Mouse (Mus musculus) CD8-positive naive resting alpha-beta T cell, adult 2 months (primary cell): ENCODE results near the gene Rhox9.
"Not testable (repeated sequence)": the region's sequence is repeated elsewhere in the genome, so short reads cannot be mapped to it uniquely, and the experiment has no call there.

Experiments used
- DNase-seq, 2 experiments: peaks; one replicate each; pipeline ENCODE4 v3.0.0; 2022; ENCODE audit warnings: low read depth in 2 of 2, low spot score in 2 of 2

Rhox9 gene

GRCm38 (mm10) chrX:37901670-37902069, at the start of gene Rhox9:
TSS of gene Rhox9 (minus strand) at chrX:37901770.
- not testable (repeated sequence) for DNase-seq

- DNase-seq: no peak
Observed at GRCm38 (mm10) chrX:37916311-37916710, 14.7 kb upstream of the Rhox9 start.

GRCm38 (mm10) chrX:37908581-37908980, 7.0 kb upstream of the Rhox9 start:
- DNase-seq: no peak

- no peak for DNase-seq
Observed at GRCm38 (mm10) chrX:37903727-37904126, 2.2 kb upstream of the Rhox9 start.

- not testable (repeated sequence) for DNase-seq
Observed at GRCm38 (mm10) chrX:37897132-37897531, 4.4 kb downstream of the Rhox9 start, which contains the start of gene Rhox7b. TSS of gene Rhox7b (minus strand) at chrX:37897232.

DNA sequence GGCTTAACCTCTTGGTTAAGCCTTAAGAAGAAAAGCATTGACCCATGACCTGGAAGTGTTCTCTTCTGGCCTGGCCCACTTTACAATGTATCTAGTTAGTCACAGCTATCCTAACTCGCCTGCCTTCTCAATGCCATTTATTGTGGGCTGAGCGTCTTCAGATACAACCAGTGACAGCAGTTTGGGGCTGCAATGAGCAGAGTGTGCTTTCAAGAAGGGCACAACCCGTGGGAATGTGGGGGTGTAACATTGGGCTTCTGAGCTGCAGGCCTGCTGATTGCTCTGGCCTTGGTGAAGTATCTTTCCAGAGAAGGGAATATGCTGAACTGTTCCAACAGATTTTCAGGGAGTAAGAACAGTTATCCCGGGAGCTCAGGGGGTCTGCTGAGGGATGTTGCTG, 22.7 kb downstream of the Rhox9 start, which contains the start of gene Rhox8:
Gene Rhox8 (minus strand): TSS at position 101 of the 400 bp plus-strand sequence.
- no peak for DNase-seq

DNA sequence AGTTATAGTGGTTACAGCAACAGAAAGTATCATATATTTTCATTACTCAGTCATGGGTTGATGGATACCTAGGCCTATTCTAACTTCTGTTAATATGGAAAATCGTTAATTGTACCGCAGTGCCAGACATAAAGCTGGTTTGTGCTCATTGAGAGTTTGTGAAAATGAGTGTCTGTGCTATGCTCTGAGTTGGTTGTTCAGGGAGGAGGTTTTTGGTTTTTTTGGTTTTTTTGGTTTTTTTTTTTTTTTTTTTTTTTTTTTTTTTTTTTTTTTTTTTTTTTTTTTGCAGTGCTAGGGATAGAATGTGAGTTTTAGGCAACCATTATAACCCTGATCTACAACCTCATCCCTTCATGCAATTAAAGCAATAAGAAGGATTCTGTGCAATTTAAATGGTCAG, 29.9 kb downstream of the Rhox9 start:
- DNase-seq: no peak
